Mouse (Mus musculus) B cell, adult 2 months (primary cell): Measurements from ENCODE around the gene Nsg2.

Experiments used
- DNase-seq, 2 experiments: peaks; one replicate each; pipeline ENCODE4 v3.0.0; 2022

Gene Nsg2

DNA sequence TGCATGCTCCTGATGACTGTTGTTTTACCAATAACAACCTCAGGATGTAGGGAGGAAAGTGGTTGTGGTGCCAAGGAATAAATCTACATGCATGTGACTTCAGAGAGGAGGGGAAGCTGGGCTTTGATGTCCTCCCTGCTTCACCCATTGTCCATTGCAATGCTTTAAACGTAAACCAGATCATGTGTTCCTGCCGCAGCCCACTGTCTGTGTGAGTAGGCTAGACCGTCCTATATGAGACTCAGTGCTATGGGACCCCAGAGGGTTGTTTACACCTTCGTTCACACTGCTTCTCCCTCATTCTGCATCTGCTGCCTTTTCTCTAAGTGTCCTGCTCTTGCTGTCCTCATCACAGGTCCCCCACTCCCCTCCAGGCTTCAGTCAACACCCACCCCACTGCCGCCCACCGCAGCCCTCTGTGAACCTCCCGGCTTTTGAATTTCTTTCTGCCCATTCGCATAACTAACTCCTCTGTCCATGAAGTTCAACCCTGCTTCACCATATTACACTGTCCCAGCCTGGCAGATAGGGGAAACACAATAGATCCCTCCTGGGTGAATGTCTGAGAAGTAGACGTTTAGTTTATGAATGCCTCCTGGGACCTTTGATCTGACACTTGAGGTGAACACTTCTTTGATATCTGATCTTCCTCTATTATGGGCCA lies 87.6 kb downstream of the Nsg2 start:
- no peak for DNase-seq

DNA sequence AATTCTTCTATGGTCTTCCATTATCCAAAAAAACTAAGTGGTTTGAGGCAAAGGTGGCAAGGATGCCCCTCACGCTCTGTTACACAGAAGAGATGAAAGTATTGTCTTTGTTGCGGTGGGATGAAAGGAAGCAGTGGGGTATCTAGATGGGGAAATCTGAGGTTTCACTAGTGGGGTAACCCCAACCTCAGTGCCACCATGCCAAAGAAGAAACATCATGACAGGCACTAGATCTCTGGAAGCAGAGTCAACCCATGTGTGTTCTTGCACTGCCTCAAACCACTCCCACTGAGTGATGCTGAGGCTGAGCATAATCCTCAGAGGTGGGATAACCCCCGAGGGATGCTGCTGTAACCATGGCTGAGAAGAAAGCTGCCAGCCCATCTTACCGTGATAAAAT lies 95.5 kb downstream of the Nsg2 start:
- DNase-seq = no peak

DNA sequence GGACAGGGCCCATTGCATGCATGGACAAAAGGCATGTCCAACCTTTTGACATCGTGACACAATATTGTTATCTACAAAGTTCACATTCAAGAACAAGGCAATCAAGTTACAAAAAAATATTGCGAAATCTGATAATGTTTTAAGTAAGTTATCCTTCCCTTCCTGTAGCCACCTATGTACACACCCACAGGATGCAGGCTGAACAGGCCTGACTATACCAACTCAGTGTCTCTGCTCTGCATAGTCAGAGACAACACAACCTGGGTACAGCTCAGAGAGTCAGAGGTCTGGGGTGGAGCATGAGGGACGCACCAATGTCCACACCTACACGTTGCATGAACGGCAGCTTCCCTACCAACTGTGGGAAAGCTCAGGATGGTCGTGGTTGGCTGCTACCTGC lies 96.1 kb downstream of the Nsg2 start:
- no peak for DNase-seq

DNA sequence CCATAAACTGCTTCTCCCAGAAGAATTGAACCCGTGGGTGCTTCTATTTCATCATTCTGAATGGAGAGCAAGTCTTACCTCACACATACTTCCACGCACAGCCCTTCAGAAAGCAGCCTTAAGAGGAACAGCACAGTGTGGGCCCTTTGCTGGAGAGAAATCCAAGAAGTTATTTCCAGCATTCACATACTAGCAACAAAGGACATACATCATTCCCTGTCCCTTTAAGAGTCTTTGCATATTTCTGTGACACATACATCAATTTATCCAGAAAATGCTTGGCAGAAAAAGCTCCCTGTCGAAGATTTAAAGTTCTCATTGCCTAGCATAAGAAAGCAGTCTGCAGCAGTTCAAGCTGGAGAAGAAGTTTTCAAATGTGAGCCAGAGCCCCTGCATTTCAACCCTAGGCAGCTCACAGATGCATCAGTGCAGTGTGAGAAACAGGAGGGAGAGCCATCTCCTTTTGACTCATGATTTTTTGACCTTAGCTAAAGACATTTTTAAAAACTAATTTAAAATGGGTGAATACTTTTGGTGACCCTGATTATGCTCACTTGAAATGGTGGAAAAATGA lies 100.9 kb downstream of the Nsg2 start:
- DNase-seq = no peak

DNA sequence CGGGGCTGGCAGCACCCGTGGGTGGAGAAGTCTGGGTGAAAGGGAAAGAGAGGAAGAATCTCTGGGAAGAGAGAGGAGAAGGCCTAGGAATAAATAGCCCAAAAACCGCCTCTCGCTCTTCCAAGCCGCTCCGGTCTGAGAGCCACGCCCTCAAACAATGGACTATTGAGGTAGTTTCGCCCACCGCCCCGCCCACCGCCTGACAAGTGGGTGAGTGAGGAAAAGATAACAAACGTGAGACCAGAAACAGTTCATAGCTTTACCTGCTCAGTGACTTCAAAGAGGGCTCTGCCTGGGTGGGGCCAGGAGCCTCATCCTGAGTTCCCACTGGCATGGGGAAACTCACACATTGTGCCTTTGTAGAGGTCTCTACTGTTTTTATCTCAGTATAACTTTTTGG lies 102.7 kb downstream of the Nsg2 start:
- no peak for DNase-seq

DNA sequence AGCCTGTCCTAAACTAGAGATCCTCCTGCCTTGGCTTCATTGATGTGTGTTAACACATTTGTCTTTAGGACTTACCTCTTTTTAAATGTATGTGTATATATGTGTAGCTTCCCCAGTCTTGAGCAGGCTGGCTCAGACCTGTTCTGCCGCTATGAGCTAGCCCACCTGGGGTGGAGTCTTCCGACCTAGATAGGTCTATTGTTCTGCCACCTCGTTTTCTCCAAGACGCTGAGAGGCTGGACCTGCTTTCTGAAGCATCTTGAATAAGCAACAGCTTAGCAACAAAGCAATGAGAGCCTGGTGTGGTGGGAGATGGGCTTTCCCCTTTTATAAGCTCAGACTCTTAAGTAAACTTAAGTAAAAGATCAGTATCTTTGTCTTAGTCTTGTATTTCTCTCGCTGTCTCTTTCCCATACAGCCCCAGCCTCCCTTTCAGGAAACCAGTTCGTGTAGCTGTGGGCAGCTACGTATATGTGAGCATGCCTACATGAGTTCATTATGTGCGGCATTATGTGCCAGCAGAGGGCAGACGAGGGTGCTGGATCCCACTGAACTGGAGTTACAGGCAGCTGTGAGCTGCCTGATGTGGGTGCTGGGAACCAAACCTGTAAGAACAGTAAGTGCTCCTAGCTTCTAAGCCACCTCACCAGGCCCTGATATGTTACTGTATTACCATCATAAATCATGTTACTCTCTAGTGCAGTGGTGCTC lies 104.3 kb downstream of the Nsg2 start:
- no peak for DNase-seq

DNA sequence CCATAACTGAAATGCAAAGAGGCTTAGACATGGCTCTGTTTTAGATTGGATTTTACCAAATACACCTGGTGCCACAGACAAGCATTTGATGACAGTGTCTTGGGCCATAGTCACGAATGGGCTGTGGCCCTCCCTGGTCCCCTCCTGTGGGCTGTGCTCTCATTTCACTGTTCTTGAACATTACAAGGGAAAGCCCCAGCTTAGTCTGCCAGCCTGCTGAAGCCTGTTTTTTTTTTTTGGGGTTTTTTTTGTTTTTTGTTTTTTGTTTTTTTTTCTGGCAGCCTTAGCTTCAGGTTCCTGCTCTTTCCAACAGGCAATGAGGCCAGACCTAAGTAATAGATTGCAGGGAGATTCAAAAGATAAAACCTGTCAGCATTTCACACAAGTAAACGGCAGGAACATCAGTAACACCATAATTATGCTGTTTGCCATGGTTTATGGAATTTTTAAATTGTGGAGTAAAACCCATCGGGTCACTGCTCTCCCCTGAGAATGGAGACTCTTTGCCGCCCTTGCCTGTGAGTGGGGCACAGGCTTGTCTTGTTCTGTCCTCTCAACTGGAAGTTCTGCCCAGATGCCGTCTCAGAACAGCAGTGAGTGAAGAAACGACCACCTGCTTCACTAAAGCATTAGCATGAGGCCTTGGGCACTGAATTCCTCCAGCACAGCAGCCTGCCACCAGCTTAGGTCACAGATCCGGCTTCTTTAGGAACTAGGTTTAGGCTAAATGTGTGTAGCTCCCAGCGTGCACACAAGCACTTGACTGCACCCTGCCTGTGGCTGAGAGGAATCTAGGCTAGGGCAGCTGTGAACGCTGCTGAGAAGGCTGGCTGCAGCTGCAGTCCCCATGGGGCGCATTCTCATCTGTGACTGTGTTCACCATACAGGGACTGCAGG lies 105.7 kb downstream of the Nsg2 start:
- DNase-seq = no peak

DNA sequence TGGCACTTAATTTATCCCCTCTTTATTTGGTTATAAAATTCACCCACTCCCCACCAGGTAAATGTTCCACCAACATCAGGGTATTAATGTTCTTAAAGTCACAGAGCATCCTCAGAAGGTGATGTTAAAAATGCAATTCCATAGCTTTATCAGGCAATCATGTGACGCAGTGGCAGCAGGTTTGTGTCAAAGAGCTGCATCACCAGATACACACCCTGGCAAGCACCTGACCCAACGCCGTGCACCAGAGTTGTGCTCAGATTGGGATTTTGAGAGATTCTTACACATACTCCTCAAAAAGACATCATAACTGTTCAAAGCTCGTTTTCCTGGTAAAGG lies 106.4 kb downstream of the Nsg2 start:
- DNase-seq = no peak

DNA sequence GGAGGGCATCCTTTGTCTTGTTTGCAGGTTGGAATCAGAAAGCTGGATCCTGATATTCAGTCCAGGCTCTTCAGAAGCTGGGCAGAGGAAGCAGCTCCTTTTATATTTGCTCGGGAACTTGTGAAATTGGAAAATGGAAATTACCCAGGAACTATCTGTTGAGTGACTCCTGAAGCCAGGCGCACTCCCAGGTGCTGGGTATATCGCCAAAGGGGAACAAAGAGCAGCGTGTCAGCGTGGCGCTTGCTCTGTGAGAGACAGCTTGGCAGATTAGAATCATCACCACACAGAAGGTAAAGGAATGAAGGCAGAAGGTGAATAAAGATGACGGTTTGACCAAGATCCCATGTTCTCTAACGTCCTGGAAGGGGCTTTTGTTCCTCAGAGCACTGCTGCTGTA lies 108.2 kb downstream of the Nsg2 start:
- no peak for DNase-seq
